Mouse (Mus musculus): ENCODE data around the gene Fscn3.

- TF ChIP-seq CTCF (IDR thresholded peaks at IDR 0.05; ENCODE audit: low read depth, low read length) (peak; percentile 80), POLR2A (IDR thresholded peaks at IDR 0.05; ENCODE audit: insufficient read depth, low read length) (no peak), EP300 (IDR thresholded peaks at IDR 0.05; ENCODE audit: insufficient read depth, low read depth, low read length) (no peak)
Measured at GRCm38 (mm10) chr6:28460534-28460933, 32.9 kb downstream of the Fscn3 start.
